Mouse (Mus musculus): ENCODE measurements at regions not wholly inside any gene's neighbourhood (a gene's known extent, or its start where the extent isn't known, plus 50 kb on each side); places are given as distances from the start of the nearest gene placed in this dataset.

GRCm38 (mm10) chr12:107335106-107335505 lies 153.3 kb upstream of the 3110018I06Rik start:
- TF ChIP-seq MAFK (IDR thresholded peaks at IDR 0.05; ENCODE audit: insufficient read depth, low read depth, low read length) (no peak), CHD2 (IDR thresholded peaks at IDR 0.05; ENCODE audit: low read depth, low read length) (no peak)

Data from ES-E14 (cell line).